Mouse (Mus musculus): ENCODE results near the gene Adipor2. TPM values are rescaled to one million over a fixed set of nuclear protein-coding genes. Genes with fewer than 3 reads are reported as not detected.

Adipor2 gene
- polyA plus RNA-seq, 1 experiment from 2014 or later = 37.1 TPM

DNA sequence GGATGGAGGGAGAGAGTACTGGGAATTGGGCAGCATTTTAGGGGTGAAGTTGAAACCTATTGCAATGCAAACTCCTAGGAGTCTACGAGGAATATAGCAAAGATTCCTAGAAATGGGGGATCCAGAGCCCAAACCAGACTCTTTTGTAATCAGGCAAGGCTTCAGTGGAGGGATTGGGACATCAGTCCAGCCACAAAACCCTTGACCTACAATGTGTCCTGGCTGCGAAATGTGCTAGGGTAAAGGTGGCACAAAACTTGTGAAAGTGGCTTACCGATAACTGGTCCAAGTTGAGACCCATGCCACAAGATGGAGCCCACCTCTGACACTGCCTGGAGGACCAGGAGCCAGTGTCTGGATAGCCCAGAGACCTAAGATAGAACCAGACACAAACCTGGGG is 18.1 kb downstream of the Adipor2 start:
- Histone ChIP-seq H3K27ac (no peak overlapping the region), H3K4me1 (no peaks in the 10 kb centered on the region), H3K27me3 (ENCODE audit: poor library complexity, severe bottlenecking) (no peaks in the 10 kb centered on the region), H3K9me3 (no peaks in the 10 kb centered on the region), H3K36me3 (replicated peaks) (no peaks in the 10 kb centered on the region), H3K4me3 (no peak overlapping the region)
- WGBS = 95% methylated on average over 3 of the region's 3 CpGs
- DNase-seq (ENCODE audit: extremely low spot score, low spot score) = no peak

DNA sequence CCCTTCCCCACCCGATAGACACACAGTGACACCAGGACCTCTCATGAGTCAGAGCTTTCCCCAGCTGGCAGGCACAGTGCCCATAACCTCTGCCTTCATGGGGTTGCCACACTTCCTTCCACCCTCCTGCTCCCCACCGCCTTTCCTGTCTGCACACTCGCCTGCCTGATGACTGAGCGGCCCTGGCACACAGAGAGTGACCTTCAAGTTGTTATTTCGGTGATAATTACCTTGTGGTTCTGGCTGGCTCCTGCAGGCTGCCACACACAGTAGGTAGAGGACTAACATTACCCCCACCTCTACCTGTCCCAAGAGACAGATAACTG is 21.2 kb downstream of the Adipor2 start:
- Histone ChIP-seq H3K27ac (no peak overlapping the region), H3K4me3 (no peak overlapping the region), H3K27me3 (ENCODE audit: poor library complexity, severe bottlenecking) (no peaks in the 10 kb centered on the region), H3K9me3 (no peaks in the 10 kb centered on the region), H3K36me3 (replicated peaks) (no peaks in the 10 kb centered on the region), H3K4me1 (no peaks in the 10 kb centered on the region)
- WGBS = 89% methylated on average over 5 of the region's 5 CpGs
- DNase-seq (ENCODE audit: extremely low spot score, low spot score) = no peak

DNA sequence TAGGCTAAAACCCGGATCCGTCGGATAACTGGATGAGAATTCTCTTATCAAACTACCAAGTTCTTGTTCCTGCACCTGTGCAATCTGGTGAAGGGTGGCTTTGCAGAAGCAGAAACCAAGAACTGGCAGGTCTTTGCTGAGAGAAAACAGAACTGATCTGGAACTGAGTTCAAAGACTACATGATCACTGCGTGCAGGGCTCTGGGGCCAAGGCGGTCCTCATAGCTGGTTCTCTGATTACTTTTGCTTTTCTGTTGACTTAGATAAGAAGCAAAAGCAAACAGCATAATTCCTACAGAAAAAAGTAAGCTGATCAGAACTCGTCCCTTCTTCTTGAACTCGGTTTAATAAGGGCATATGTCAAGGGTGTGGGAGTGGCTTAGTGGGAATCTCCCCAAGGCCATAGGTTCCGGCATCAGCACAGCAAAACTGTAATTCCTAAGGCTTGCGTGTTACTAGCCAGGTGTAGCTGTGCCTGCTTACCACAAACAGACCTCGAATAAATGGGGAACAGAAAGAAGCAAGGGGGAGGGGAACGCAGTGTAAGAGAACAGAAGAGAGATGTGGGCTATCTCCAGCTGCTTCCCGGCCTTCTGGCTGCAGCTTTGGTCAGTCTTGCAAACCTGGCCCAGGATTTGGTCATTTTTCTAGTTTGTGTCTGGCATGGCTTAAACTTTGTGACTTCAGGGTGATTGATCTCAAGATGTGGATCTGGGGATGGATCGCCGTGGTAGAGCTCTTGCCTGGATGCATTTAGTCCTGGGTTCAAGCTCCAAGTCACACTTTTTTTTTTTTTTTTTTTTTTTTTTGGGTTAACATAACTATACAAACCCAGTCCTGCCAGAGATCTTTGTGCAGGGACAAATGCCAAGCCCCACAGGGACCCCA is 21.8 kb downstream of the Adipor2 start:
- DNase-seq (ENCODE audit: extremely low spot score, low spot score) = no peak
- Histone ChIP-seq H3K4me3 (no peak overlapping the region), H3K27ac (no peak overlapping the region), H3K27me3 (ENCODE audit: poor library complexity, severe bottlenecking) (no peaks in the 10 kb centered on the region), H3K9me3 (no peaks in the 10 kb centered on the region), H3K4me1 (no peaks in the 10 kb centered on the region), H3K36me3 (replicated peaks) (no peaks in the 10 kb centered on the region)
- WGBS = 86% methylated on average over 14 of the region's 14 CpGs

DNA sequence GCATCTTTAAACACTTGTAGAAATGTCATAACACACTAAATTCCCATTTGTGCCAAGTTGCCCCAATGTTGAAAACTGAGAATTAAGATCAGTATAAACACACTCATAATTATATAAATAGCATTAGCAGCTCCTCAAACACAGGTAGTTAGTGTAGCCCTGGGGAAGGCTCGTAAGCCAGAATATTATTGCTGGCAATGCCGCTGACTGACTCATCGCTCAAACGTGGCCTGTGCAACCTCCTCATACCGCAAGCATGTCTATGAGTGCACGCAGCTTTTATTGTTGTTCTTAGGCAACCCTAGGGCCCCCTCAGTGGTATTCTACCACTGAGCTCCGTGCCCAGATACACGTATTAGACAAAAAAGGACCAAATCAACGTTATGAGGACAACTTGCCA is 24.7 kb downstream of the Adipor2 start:
- peaks cover 11% of the 10 kb centered on the region for H3K4me1 ChIP-seq
- no peak overlapping the region for H3K27ac ChIP-seq
- H3K4me3 ChIP-seq = no peak overlapping the region
- 89% methylated on average over 9 of the region's 9 CpGs for WGBS
- H3K36me3 ChIP-seq (replicated peaks) = no peaks in the 10 kb centered on the region
- DNase-seq (ENCODE audit: extremely low spot score, low spot score) = no peak
- no peaks in the 10 kb centered on the region for H3K9me3 ChIP-seq
- no peaks in the 10 kb centered on the region for H3K27me3 ChIP-seq (ENCODE audit: poor library complexity, severe bottlenecking)

DNA sequence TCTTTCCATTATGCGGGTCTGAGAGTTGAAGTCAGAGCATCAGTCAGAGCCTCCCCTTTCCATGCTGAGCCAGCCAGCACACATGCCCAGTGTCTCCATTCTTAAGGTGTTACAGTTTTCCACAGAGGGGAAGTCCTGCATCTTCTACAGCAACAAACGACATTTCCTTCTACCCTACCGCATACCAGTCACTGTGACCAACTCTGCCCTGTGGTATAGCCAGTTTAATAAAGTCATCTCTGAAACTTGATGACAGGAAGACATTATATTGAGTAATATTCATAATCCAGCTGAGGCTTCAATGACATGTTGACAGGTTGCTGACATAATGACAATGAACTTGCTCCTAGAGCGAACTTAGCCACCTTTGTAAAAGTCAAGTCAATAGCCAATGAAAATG is 26.8 kb downstream of the Adipor2 start:
- H3K27me3 ChIP-seq (ENCODE audit: poor library complexity, severe bottlenecking) = no peaks in the 10 kb centered on the region
- peaks cover 25% of the 10 kb centered on the region for H3K4me1 ChIP-seq
- 96% methylated on average over 4 of the region's 4 CpGs for WGBS
- DNase-seq (ENCODE audit: extremely low spot score, low spot score) = no peak
- no peaks in the 10 kb centered on the region for H3K36me3 ChIP-seq (replicated peaks)
- no peak overlapping the region for H3K4me3 ChIP-seq
- no peaks in the 10 kb centered on the region for H3K9me3 ChIP-seq
- no peak overlapping the region for H3K27ac ChIP-seq

DNA sequence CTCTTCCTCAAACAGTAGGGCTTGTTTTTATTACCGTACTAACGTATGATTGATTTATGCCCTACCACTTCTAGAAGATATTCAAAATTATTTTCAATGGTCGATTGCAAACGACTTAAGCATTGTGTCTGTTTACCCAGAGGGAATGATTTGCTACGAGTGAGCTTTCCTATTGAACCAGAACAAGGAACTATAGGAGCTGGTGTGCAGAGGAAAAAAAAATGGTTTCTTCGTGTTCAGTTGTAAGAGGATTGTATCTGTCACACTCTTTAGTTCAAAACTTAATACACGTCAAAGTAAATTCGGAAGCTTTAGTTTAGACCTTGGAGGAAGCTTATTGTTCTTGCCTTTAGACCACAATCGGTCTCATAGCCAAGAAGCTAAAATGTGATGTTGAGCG is 28.4 kb downstream of the Adipor2 start:
- 33% methylated on average over 10 of the region's 10 CpGs for WGBS
- Histone ChIP-seq H3K9me3 (no peaks in the 10 kb centered on the region), H3K4me1 (peaks cover 25% of the 10 kb centered on the region), H3K27me3 (ENCODE audit: poor library complexity, severe bottlenecking) (no peaks in the 10 kb centered on the region), H3K36me3 (replicated peaks) (peaks cover 7% of the 10 kb centered on the region), H3K27ac (peak overlapping the region; percentile 97), H3K4me3 (peak overlapping the region; percentile 85)
- DNase-seq (ENCODE audit: extremely low spot score, low spot score) = no peak

DNA sequence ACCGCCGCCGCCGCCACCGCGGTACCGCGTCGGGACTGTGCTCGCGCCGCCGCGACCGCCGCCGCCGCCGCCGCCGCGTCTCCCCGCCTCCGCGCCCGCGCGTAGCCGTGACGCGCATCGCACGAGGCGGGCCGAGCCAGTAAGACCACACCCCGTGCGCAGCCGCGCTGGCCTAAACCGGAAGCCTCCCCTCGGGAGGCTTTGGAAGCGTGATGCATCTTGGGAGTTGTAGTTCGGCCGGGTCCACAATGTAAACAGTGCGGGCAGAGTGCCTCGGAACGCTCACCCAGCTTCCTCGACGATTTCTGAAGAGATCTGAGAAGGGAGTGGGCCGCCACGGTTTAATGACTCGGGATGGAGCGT is 28.9 kb downstream of the Adipor2 start:
- Histone ChIP-seq H3K27ac (peak overlapping the region; percentile 97), H3K27me3 (ENCODE audit: poor library complexity, severe bottlenecking) (no peaks in the 10 kb centered on the region), H3K9me3 (no peaks in the 10 kb centered on the region), H3K4me3 (peak overlapping the region; percentile 85), H3K4me1 (peaks cover 25% of the 10 kb centered on the region), H3K36me3 (replicated peaks) (peaks cover 12% of the 10 kb centered on the region)
- WGBS = 0% methylated on average over 49 of the region's 53 CpGs
- peak; percentile 95 for DNase-seq (ENCODE audit: extremely low spot score, low spot score)

DNA sequence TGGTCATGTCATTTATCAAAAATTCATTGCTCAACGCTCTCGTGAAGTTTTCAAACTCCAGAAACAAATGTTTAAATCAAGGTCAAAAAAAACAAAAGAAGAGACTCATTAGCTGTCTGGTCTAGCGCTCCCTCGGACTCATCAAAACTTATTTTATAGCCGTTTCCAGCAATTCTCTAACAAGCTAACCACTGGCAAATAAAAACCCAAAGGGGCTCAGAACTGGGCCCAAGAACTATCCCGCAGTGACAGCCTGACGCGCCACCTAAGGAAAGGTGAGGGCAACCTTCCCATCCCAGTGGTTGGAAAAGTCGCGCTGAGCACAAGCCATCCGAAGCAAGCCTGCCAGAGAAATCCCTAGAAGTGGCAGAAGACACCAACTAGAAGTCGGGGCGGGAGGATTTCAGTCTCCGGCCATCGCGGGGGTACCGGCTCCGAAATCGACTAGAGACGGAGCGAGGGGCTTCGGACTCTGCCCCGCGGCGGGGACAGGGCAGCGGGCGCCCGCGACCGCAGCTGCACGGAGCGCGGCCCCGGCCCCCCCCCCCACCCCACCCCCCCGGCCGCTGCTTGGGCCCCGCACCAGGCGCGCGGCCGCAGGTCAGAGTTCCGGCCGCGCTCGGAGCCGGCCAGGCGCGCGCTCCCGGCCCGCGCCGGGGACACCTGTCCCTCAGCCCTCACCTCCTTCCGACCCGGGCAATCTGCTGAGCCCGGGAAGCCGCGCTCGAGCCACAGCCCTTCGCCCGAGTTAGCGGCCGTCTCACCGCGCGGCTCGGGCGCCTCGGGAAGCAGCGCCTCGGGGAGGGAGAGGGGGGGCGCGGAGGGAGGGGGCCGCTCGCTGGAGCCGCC is 29.5 kb downstream of the Adipor2 start:
- peak; percentile 54 for DNase-seq (ENCODE audit: extremely low spot score, low spot score)
- H3K36me3 ChIP-seq (replicated peaks) = peaks cover 18% of the 10 kb centered on the region
- 2% methylated on average over 70 of the region's 76 CpGs for WGBS

DNA sequence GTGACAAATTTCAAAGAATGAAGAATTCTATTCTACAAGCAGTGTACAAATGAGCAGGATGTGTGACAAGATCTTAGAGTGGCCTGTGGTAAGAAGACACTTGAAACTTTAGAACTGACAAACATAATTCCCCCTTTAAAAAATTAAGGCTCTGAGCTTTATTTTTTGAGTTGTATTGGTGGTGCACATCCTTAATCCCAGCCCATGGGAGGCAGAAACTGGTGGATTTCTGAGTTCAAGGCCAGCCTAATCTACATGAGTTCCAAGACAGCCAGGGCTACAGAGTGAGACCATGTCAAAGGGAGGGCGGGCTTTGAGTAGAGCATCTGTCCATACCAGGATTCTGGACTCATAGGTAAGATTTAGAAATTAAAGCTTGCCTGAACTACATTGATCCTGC is 30.7 kb downstream of the Adipor2 start:
- H3K9me3 ChIP-seq = no peaks in the 10 kb centered on the region; the same call in 1 of the 2 replicates
- peak overlapping the region; percentile 85 for H3K4me3 ChIP-seq
- no peak for DNase-seq (ENCODE audit: extremely low spot score, low spot score)
- H3K27ac ChIP-seq = no peak overlapping the region
- H3K36me3 ChIP-seq (replicated peaks) = peaks cover 28% of the 10 kb centered on the region
- peaks cover 25% of the 10 kb centered on the region for H3K4me1 ChIP-seq
- 97% methylated on average over 1 of the region's 1 CpGs for WGBS
- H3K27me3 ChIP-seq (ENCODE audit: poor library complexity, severe bottlenecking) = no peaks in the 10 kb centered on the region

More for the DNA sequence above, 29.5 kb downstream of the Adipor2 start:
- Histone ChIP-seq H3K9me3 (no peaks in the 10 kb centered on the region; the same call in 1 of the 2 replicates), H3K4me3 (peak overlapping the region; percentile 85), H3K27ac (peak overlapping the region; percentile 97), H3K4me1 (peaks cover 25% of the 10 kb centered on the region), H3K27me3 (ENCODE audit: poor library complexity, severe bottlenecking) (no peaks in the 10 kb centered on the region)

DNA sequence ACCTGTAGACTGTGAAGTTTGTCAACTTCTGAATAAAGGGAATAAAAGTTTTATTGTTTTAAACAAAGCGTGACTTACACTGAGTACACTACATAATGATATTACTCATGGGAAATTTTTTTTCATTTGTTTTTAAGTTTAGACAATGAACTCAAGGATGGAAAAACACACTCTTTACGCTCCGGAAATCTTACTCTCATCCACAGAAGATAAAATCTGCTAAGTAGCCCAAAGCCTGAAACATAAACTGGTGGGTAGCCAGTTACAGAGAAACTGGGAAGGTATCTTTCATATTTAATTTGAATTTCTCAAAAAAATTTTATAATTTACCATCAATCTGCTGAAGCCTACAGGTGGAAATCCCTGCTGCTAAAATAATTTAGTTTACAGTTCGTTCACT is 31.1 kb downstream of the Adipor2 start:
- no peak for DNase-seq (ENCODE audit: extremely low spot score, low spot score)
- WGBS = 95% methylated on average over 4 of the region's 4 CpGs
- Histone ChIP-seq H3K27me3 (ENCODE audit: poor library complexity, severe bottlenecking) (no peaks in the 10 kb centered on the region), H3K4me3 (no peak overlapping the region), H3K9me3 (no peaks in the 10 kb centered on the region; the same call in 1 of the 2 replicates), H3K36me3 (replicated peaks) (peaks cover 28% of the 10 kb centered on the region), H3K27ac (no peak overlapping the region), H3K4me1 (peaks cover 25% of the 10 kb centered on the region)

DNA sequence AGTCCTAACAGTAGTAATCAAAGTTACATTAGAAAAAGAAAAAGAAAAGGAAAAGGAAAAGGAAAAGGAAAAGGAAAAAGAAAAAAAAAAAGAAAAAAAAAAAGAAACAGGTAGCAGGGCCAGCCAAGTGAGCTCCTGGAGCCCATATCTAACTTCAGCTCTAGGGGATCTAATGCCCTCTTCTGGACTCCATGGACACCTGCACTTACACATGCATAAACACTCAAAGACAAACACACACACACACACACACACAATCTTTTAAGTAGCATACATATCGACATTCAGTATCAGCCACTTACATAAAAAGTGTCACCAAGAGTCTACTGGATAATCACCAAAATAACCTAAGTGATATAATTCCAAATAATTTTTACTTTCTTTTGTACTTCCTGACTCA is 31.8 kb downstream of the Adipor2 start:
- Histone ChIP-seq H3K36me3 (replicated peaks) (peaks cover 32% of the 10 kb centered on the region), H3K9me3 (no peaks in the 10 kb centered on the region; the same call in 1 of the 2 replicates), H3K4me1 (peaks cover 25% of the 10 kb centered on the region), H3K27ac (no peak overlapping the region), H3K27me3 (ENCODE audit: poor library complexity, severe bottlenecking) (no peaks in the 10 kb centered on the region), H3K4me3 (no peak overlapping the region)
- no peak for DNase-seq (ENCODE audit: extremely low spot score, low spot score)
- 94% methylated on average over 1 of the region's 1 CpGs for WGBS

DNA sequence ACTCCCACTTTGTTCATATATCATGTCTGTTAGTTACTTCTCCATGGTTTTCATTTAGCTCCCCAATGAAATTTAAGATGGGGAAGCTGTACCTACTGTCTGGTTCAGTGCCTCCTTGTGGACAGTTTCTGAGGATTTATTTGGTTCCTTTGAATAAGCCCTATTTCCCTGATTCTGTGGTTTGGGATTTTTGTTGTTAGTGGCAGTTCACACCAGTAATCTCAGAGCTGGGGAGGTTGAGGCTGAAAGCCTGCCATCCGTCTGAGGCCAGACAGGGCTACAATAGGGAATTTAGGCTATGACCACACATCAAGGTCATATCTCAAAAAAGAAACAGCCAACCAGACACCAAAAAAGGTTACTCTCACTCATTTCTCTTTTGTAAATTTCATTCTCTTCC is 38.9 kb downstream of the Adipor2 start:
- no peak overlapping the region for H3K27ac ChIP-seq
- peaks cover 8% of the 10 kb centered on the region; the same call in 1 of the 2 replicates for H3K4me1 ChIP-seq
- H3K27me3 ChIP-seq (ENCODE audit: poor library complexity, severe bottlenecking) = no peaks in the 10 kb centered on the region
- H3K9me3 ChIP-seq = no peaks in the 10 kb centered on the region; the same call in 1 of the 2 replicates
- no peak for DNase-seq (ENCODE audit: extremely low spot score, low spot score)
- H3K4me3 ChIP-seq = no peak overlapping the region
- WGBS = 77% methylated on average over 1 of the region's 1 CpGs
- H3K36me3 ChIP-seq (replicated peaks) = peaks cover 27% of the 10 kb centered on the region

DNA sequence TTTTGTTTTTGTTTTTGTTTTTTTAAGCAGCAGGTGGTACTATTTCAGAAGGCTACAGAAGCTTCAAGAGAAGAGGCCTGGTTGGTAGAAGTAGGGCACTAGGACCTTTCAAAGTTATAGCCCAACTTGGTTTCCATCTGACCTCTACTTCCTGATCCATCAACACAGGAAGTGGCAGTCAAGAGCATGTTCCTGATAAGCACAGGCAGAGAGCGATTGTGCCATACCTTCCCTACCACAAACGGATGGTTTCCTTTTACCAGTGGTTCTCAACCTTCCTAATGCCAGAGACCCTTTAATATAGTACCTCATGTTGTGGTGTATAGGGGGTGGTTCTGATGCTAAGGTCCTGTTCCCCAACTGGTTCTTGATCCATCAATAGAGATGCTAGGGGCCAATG is 39.9 kb downstream of the Adipor2 start:
- no peak for DNase-seq (ENCODE audit: extremely low spot score, low spot score)
- Histone ChIP-seq H3K36me3 (replicated peaks) (peaks cover 18% of the 10 kb centered on the region), H3K4me1 (peaks cover 8% of the 10 kb centered on the region; the same call in 1 of the 2 replicates), H3K27me3 (ENCODE audit: poor library complexity, severe bottlenecking) (no peaks in the 10 kb centered on the region), H3K27ac (no peak overlapping the region), H3K4me3 (no peak overlapping the region), H3K9me3 (no peaks in the 10 kb centered on the region)
- 84% methylated on average over 2 of the region's 2 CpGs for WGBS
